Mouse (Mus musculus): Measurements from ENCODE around the gene Olfr885.

Gene Olfr885

GRCm38 (mm10) chr9:38061022-38061421, at the start of gene Olfr885:
Olfr885 (plus strand) TSS chr9:38061322.
- DNase-seq (ENCODE audit: low read depth, low spot score), result no peak

GRCm38 (mm10) chr9:38025508-38025907, 35.6 kb upstream of the Olfr885 start, which contains the start of gene Olfr883:
Olfr883 (plus strand) TSS chr9:38025808.
- DNase-seq (ENCODE audit: low read depth, low spot score), result no peak

GRCm38 (mm10) chr9:38046255-38046654, 14.9 kb upstream of the Olfr885 start, which contains the start of gene Olfr884:
Olfr884 (plus strand) TSS chr9:38046555.
- DNase-seq (ENCODE audit: low read depth, low spot score), result no peak

- DNase-seq (ENCODE audit: low read depth, low spot score), result no peak
Measured at GRCm38 (mm10) chr9:38083772-38084171, 22.6 kb downstream of the Olfr885 start, which contains the start of gene Olfr887. Olfr887 (plus strand) TSS chr9:38084072.

- no peak for DNase-seq (ENCODE audit: low read depth, low spot score)
Measured at GRCm38 (mm10) chr9:38107828-38108227, 46.7 kb downstream of the Olfr885 start, which contains the start of gene Olfr888. Olfr888 (plus strand) TSS chr9:38108128.

All from 3T3-L1 (cell line).